Mouse (Mus musculus): ENCODE measurements at regions not wholly inside any gene's neighbourhood (a gene's known extent, or its start where the extent isn't known, plus 50 kb on each side); places are given as distances from the start of the nearest gene placed in this dataset.
A peak's percentile ranks its signal among the peaks of the same experiment; 100 is the strongest.

DNA sequence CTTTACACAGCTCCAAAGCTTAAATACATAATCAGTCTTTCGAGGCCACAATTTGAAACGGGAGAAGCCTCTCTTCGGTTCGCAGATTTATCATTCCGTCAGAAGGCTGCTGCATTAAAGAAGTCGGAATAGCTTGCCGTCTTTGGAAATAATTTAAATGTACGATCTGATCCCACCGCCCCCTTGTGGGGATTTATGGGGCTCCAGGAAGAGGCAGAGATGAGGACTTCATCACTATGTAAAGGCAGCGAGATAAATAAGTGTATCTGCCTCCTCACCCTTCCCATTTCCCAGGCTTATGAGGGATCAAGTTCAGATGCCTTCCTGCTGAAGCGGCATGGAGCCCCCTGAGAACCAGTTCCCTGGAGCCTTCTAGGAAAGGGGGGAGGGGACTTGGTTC is 89.9 kb upstream of the Bnip2 start:
- H3K36me3 ChIP-seq: no peaks in the 10 kb centered on the region
- H3K9me3 ChIP-seq: no peaks in the 10 kb centered on the region
- H3K27ac ChIP-seq: no peak overlapping the region
- H3K4me1 ChIP-seq: no peaks in the 10 kb centered on the region
- H3K9ac ChIP-seq: no peak overlapping the region
- ATAC-seq (ENCODE audit: insufficient number of reproducible peaks, low FRiP score, low TSS enrichment, low read depth): no peak
- no peak overlapping the region for H3K4me3 ChIP-seq
- H3K27me3 ChIP-seq: peaks cover 8% of the 10 kb centered on the region; the same call in 1 of the 2 replicates
- WGBS: 13% methylated on average over 11 of the region's 11 CpGs
- H3K4me2 ChIP-seq: no peak overlapping the region

DNA sequence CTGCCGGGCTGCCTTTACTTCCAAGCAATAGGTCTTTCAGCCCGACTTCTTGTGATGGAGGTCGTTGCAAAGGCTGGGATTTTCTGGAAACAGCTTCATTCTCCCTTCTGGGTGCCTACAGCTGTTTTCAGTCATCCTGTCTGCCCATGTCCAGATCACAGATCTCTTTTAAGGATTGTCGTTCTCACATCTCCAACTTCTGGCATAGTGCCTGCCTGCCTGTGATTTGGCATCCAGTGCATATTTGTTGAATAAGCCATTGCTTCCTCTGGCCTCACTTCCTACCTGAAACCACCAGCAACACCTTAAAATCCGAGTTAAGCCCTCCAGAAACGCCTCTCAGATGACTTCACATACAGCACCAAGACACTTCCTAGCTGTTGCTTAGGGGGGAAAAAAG is 88.4 kb upstream of the Bnip2 start:
- H3K9ac ChIP-seq: no peak overlapping the region
- WGBS: 42% methylated on average over 6 of the region's 6 CpGs
- H3K36me3 ChIP-seq: no peaks in the 10 kb centered on the region
- no peak overlapping the region for H3K4me2 ChIP-seq
- no peak overlapping the region for H3K4me3 ChIP-seq
- H3K27ac ChIP-seq: no peak overlapping the region
- no peak for ATAC-seq (ENCODE audit: insufficient number of reproducible peaks, low FRiP score, low TSS enrichment, low read depth)
- H3K4me1 ChIP-seq: no peaks in the 10 kb centered on the region
- H3K9me3 ChIP-seq: no peaks in the 10 kb centered on the region
- H3K27me3 ChIP-seq: peaks cover 8% of the 10 kb centered on the region; the same call in 1 of the 2 replicates

DNA sequence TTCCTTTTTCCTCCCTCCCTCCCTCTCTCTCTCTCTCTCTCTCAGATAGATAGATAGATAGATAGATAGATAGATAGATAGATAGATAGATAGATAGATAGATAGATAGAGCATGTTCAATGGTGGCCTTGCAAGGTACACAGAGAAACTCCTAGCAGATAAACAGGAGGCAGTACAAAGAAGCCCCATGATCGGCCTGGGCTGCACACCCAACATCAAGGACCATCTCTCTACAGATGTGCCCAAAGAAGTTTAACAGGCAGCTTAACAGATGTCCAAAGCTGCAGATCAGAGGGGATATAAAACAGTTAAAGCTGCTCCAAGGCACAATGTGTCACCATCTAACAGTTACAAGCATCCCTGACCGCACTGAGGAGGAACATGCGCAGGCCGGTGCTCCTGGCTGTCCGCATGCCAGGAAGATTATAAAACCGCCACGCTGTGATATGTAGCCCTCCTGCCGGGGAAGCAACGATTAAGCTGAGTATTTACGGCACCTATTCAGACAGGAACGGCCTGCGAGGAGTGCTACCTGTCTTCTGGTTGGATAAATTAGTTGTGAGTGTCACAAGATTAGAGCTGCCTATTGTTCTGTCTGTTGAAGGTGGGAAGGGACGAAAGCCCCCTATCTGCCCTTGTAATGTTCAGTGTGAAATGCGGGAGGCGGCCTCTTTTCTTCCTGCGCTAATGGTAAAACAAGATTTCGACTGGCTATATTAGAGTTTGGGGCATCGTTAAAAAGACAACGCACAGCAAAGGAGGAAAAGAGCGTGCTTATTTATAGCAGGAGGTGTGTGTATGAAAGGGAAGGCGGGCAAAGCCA is 81.9 kb upstream of the Bnip2 start:
- Histone ChIP-seq H3K27me3 (peaks cover 20% of the 10 kb centered on the region; the same call in 1 of the 2 replicates), H3K4me1 (peaks cover 8% of the 10 kb centered on the region; the same call in 1 of the 2 replicates), H3K36me3 (no peaks in the 10 kb centered on the region), H3K27ac (no peak overlapping the region), H3K4me3 (no peak overlapping the region), H3K9me3 (no peaks in the 10 kb centered on the region), H3K9ac (no peak overlapping the region), H3K4me2 (peak overlapping the region; percentile 24; the same call in 1 of the 2 replicates)
- WGBS: 4% methylated on average over 21 of the region's 21 CpGs
- ATAC-seq (ENCODE audit: insufficient number of reproducible peaks, low FRiP score, low TSS enrichment, low read depth): no peak

DNA sequence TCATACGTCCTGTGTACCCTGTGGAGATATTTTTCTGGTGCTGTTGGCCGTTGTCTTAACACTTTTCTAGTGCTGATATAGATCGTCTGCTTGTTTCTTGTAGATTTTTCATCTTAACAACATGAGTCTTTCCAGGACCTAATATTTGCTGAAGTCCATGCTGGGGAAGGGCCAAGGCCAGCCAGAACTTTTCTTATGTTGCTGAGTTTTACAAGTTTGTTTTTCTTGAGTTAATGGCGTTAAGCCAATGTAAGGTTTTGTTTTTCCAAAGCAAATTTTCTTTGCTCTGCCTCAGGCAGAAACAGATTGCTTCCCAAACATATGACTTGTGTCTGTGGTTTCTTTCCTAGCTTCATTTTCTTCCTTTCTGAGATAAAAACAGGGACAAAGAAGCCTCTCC is 78.6 kb upstream of the Bnip2 start:
- WGBS: 48% methylated on average over 4 of the region's 4 CpGs
- Histone ChIP-seq H3K4me3 (no peak overlapping the region), H3K36me3 (no peaks in the 10 kb centered on the region), H3K9me3 (no peaks in the 10 kb centered on the region), H3K27ac (no peak overlapping the region), H3K4me2 (no peak overlapping the region), H3K9ac (no peak overlapping the region), H3K27me3 (peaks cover 20% of the 10 kb centered on the region; the same call in 1 of the 2 replicates), H3K4me1 (peaks cover 8% of the 10 kb centered on the region; the same call in 1 of the 2 replicates)
- no peak for ATAC-seq (ENCODE audit: insufficient number of reproducible peaks, low FRiP score, low TSS enrichment, low read depth)

DNA sequence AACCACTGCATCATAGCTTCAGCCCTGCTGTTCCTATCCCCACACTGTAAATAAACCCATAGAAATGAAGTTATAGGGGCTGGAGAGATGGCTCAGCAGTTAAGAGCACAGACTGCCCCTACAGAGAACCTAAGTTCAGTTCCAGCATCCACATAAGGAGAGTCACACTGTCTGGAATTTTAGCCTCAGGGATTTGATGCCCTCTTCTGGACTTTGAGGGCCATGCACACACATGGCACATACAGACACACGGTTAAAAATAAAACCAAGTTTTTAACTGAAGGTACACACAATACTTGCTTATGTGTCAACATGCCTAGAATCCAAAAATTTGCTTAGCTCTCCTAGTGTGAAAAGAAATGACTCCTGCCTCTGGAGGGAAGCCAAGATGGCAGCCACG is 61.1 kb upstream of the Bnip2 start:
- Histone ChIP-seq H3K4me1 (no peaks in the 10 kb centered on the region), H3K4me3 (no peak overlapping the region), H3K9me3 (no peaks in the 10 kb centered on the region), H3K36me3 (no peaks in the 10 kb centered on the region), H3K27ac (no peak overlapping the region), H3K9ac (no peak overlapping the region), H3K4me2 (no peak overlapping the region), H3K27me3 (no peaks in the 10 kb centered on the region)
- no peak for ATAC-seq (ENCODE audit: insufficient number of reproducible peaks, low FRiP score, low TSS enrichment, low read depth)
- 60% methylated on average over 2 of the region's 2 CpGs for WGBS

DNA sequence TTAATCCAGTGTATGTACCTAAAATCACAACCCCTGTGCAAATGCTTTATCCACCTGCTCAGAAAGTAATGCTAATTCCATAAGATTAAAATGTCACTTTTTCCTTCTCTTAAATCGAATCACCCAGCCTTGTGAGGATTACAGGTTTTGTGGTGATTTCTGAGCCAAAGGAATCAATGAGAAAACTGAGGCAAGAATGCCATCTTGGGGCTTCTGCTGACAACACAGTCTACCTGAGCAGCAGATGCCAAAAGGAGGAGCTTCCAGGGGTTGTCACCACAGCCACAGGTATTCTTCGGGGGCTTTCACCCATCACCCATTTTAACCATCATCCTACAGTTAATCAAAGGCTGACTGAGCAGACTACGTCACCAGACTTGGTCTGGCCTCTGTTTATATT is 51.4 kb upstream of the Bnip2 start:
- Histone ChIP-seq H3K4me1 (no peaks in the 10 kb centered on the region), H3K9me3 (no peaks in the 10 kb centered on the region), H3K27me3 (no peaks in the 10 kb centered on the region), H3K27ac (no peak overlapping the region), H3K4me2 (no peak overlapping the region), H3K36me3 (no peaks in the 10 kb centered on the region), H3K4me3 (no peak overlapping the region), H3K9ac (no peak overlapping the region)
- no peak for ATAC-seq (ENCODE audit: insufficient number of reproducible peaks, low FRiP score, low TSS enrichment, low read depth)
- 73% methylated on average over 3 of the region's 3 CpGs for WGBS
